In genomic region chr15:56746698-56747097, GRCm38 (mm10) we compare ENCODE assay signal across 15 mouse cellular contexts.
"Had no signal": no experiment of that assay in that cellular context is flagged by ENCODE, and none has a peak within 500 bp of the region (broad histone marks: within the 10 kb centered on the region; RNA-seq: fewer than 3 reads in every experiment).

No protein-coding gene starts in this region.

- H3K27ac ChIP-seq: left cerebral cortex, adult 2 months; liver, embryonic 12.5 days; liver, embryonic 15.5 days; neural tube, embryonic 12.5 days had no signal

- H3K4me1 ChIP-seq: liver, embryonic 12.5 days; liver, embryonic 15.5 days; neural tube, embryonic 12.5 days had no signal

- H3K9me3 ChIP-seq: liver, embryonic 12.5 days; liver, embryonic 15.5 days; neural tube, embryonic 12.5 days had no signal

- H3K36me3 ChIP-seq: liver, embryonic 12.5 days; liver, embryonic 15.5 days; neural tube, embryonic 12.5 days had no signal

- H3K9ac ChIP-seq: liver, embryonic 12.5 days; liver, embryonic 15.5 days; neural tube, embryonic 12.5 days had no signal

- DNase-seq: kidney, adult 18-20 months; layer of hippocampus, postnatal 36 days; lung, adult 18-20 months; lung, postnatal 14 days; lung, postnatal 4 days; midbrain, embryonic 14.5 days; retina, postnatal 1 day; thymus, adult 18-20 months; thymus, postnatal 36 days had no signal

- ATAC-seq: hindbrain, embryonic 16.5 days; liver, embryonic 12.5 days had no signal

- H3K27me3 ChIP-seq: liver, embryonic 12.5 days; liver, embryonic 15.5 days; neural tube, embryonic 12.5 days had no signal

- H3K4me2 ChIP-seq: liver, embryonic 12.5 days; liver, embryonic 15.5 days; midbrain, embryonic 11.5 days; neural tube, embryonic 12.5 days had no signal

- H3K4me3 ChIP-seq: left cerebral cortex, adult 2 months; liver, embryonic 12.5 days; liver, embryonic 15.5 days; neural tube, embryonic 12.5 days had no signal
